In genomic region chr13:95050398-95050797, GRCm38 (mm10) we compare ENCODE assay signal across 19 mouse cellular contexts.
DNase-seq lines count a peak whose midpoint lies in the region; ATAC-seq and TF ChIP-seq lines count a peak whose summit lies in the region.
"Had no signal": no experiment of that assay in that cellular context is flagged by ENCODE, and none has a peak within 500 bp of the region (broad histone marks: within the 10 kb centered on the region; RNA-seq: fewer than 3 reads in every experiment).

No protein-coding gene starts in this region.

- 84% methylated on average over 4 of the region's 4 CpGs for WGBS in intestine, postnatal 0 days
- WGBS in forebrain, embryonic 13.5 days = 87% methylated on average over 4 of the region's 4 CpGs

- no peak overlapping the region for H3K9ac ChIP-seq in ES-E14 (ENCODE audit: insufficient read depth, low read depth, low read length, poor library complexity, severe bottlenecking)
- no peak overlapping the region for H3K9ac ChIP-seq in intestine, postnatal 0 days (ENCODE audit: low read depth, low read length)
- H3K9ac ChIP-seq in forebrain, embryonic 13.5 days = no peak overlapping the region
- H3K9ac ChIP-seq: embryonic facial prominence, embryonic 12.5 days had no signal

- H3K4me2 ChIP-seq in intestine, postnatal 0 days (replicated peaks; ENCODE audit: low read depth) = no peak overlapping the region
- H3K4me2 ChIP-seq in forebrain, embryonic 13.5 days = no peak overlapping the region
- H3K4me2 ChIP-seq: embryonic facial prominence, embryonic 12.5 days had no signal

- H3K4me1 ChIP-seq in ES-E14 (ENCODE audit: control insufficient read depth in 2 of 2, insufficient read depth in 2 of 2, low read length in 2 of 2, poor library complexity in 1 of 2) = no peaks in the 10 kb centered on the region
- no peaks in the 10 kb centered on the region for H3K4me1 ChIP-seq in intestine, postnatal 0 days (replicated peaks; ENCODE audit: control insufficient read depth, insufficient read depth, low read length)
- H3K4me1 ChIP-seq in forebrain, embryonic 13.5 days = no peaks in the 10 kb centered on the region

- H3K27me3 ChIP-seq in intestine, postnatal 0 days (replicated peaks; ENCODE audit: control insufficient read depth, insufficient read depth, low read length) = no peaks in the 10 kb centered on the region
- no peaks in the 10 kb centered on the region for H3K27me3 ChIP-seq in forebrain, embryonic 13.5 days
- H3K27me3 ChIP-seq: embryonic facial prominence, embryonic 12.5 days; Patski had no signal

- no peaks in the 10 kb centered on the region for H3K36me3 ChIP-seq in ES-E14 (ENCODE audit: control insufficient read depth, insufficient read depth, low read length, poor library complexity, severe bottlenecking)
- H3K36me3 ChIP-seq in intestine, postnatal 0 days (ENCODE audit: control insufficient read depth, insufficient read depth) = no peaks in the 10 kb centered on the region
- no peaks in the 10 kb centered on the region for H3K36me3 ChIP-seq in forebrain, embryonic 13.5 days (ENCODE audit: poor library complexity, severe bottlenecking)
- H3K36me3 ChIP-seq: embryonic facial prominence, embryonic 10.5 days; embryonic facial prominence, embryonic 12.5 days had no signal

- no peak overlapping the region for H3K4me3 ChIP-seq in ES-E14 (ENCODE audit: insufficient read depth in 1 of 2, low read depth in 1 of 2, low read length in 2 of 2, poor library complexity in 1 of 2, severe bottlenecking in 1 of 2)
- no peak overlapping the region for H3K4me3 ChIP-seq in intestine, postnatal 0 days (ENCODE audit: low read depth, low read length)
- no peak overlapping the region for H3K4me3 ChIP-seq in forebrain, embryonic 13.5 days
- H3K4me3 ChIP-seq: embryonic facial prominence, embryonic 10.5 days; embryonic facial prominence, embryonic 12.5 days had no signal

- peak; percentile 18 for DNase-seq in testis, postnatal 10 days (ENCODE audit: low spot score)
- DNase-seq in testis, postnatal 14 days (ENCODE audit: low spot score) = no peak
- no peak for DNase-seq in ES-E14 (ENCODE audit: low read depth, low spot score)
- DNase-seq: adrenal gland, adult 8-10 months; adrenal gland, postnatal 14 days; adrenal gland, postnatal 36 days; cerebellum, adult 11-12 months; cerebellum, adult 2 months; cerebellum, adult 9-10 months; cerebellum, postnatal 10 days; cerebellum, postnatal 25 days had no signal

- H3K27ac ChIP-seq in ES-E14 (ENCODE audit: insufficient read depth, low read depth, low read length, poor library complexity, severe bottlenecking) = no peak overlapping the region
- H3K27ac ChIP-seq in intestine, postnatal 0 days (ENCODE audit: low read depth, low read length) = no peak overlapping the region
- H3K27ac ChIP-seq in forebrain, embryonic 13.5 days = no peak overlapping the region
- H3K27ac ChIP-seq: embryonic facial prominence, embryonic 10.5 days; embryonic facial prominence, embryonic 12.5 days had no signal

- no peak for ATAC-seq in intestine, postnatal 0 days
- ATAC-seq in forebrain, embryonic 13.5 days = no peak
- ATAC-seq: activated CD4-positive, CD25-positive, alpha-beta regulatory T cell, adult 4 months; forebrain, embryonic 14.5 days; forebrain, embryonic 16.5 days; Patski had no signal

- TF ChIP-seq CTCF in intestine, postnatal 0 days (IDR thresholded peaks at IDR 0.05; ENCODE audit: low read depth) = no peak

- no peaks in the 10 kb centered on the region for H3K9me3 ChIP-seq in ES-E14 (ENCODE audit: control insufficient read depth, insufficient read depth, low read depth, low read length)
- H3K9me3 ChIP-seq in intestine, postnatal 0 days (ENCODE audit: control insufficient read depth) = no peaks in the 10 kb centered on the region
- no peaks in the 10 kb centered on the region for H3K9me3 ChIP-seq in forebrain, embryonic 13.5 days (replicated peaks)
- H3K9me3 ChIP-seq: embryonic facial prominence, embryonic 10.5 days; embryonic facial prominence, embryonic 12.5 days had no signal

- in situ Hi-C loops in ES-E14 (cut with MboI; ENCODE audit: low sequenced_read_pairs in 2 of 2, unreplicated experiment in 2 of 2) = no loop called here

TF ChIP-seq in ES-E14, 5 proteins besides CTCF, POLR2A, EP300 and RAD21:
- TF ChIP-seq ZNF384 (IDR thresholded peaks at IDR 0.05; ENCODE audit: low read depth, low read length) (peak; percentile 47; the same call in 1 of the 2 replicates), ZC3H11A (IDR thresholded peaks at IDR 0.05; ENCODE audit: borderline replicate concordance, low read depth, low read length) (no peak)
